Mouse (Mus musculus): ENCODE measurements around the gene Gm6309.
"Not testable (repeated sequence)": the region's sequence is repeated elsewhere in the genome, so short reads cannot be mapped to it uniquely, and the experiment has no call there.

Gene Gm6309

DNA sequence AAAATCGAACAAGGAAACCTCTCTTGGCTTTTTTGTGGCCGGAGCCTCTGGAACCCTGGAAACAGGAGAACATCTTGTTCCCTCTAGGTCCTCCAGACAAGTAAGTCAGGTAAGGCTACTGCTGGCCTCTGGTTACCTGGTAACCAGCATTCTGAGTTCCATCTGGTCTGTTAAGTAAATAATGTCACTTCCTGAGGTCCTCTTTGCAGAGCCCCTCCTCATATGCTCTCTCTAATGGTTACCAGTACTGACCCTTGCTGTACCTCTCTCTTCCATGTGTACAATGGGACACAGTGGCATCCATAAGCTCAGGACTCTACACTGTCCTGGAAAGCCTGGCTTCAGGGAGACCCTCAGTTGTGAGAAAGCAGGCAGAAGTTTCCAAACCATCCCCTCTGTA, at the start of gene Gm6309:
Gene Gm6309, minus strand, starts transcription at position 101 of the 400 bp plus-strand sequence.
- CTCF ChIA-PET = not testable (repeated sequence)

DNA sequence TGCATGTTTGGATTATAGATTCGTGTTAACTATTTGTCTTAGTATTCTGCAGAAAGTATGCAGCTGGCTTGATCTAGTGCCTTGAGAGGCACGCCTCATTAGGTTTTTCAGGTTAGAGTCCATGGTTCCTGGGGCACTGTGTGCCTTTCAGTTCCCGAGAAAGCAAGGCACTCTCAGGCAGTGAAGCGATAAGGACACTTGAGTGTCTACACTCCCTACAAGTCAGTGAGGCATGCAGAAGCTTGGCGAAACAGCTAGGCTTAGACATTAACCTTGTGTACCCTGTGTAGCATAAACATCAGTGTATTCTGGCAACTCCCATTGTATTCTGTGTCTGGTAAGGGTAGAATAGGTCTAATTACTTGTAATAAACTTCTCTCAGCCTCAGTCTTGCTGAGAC, 35.0 kb upstream of the Gm6309 start:
- CTCF ChIA-PET = no interaction called here

DNA sequence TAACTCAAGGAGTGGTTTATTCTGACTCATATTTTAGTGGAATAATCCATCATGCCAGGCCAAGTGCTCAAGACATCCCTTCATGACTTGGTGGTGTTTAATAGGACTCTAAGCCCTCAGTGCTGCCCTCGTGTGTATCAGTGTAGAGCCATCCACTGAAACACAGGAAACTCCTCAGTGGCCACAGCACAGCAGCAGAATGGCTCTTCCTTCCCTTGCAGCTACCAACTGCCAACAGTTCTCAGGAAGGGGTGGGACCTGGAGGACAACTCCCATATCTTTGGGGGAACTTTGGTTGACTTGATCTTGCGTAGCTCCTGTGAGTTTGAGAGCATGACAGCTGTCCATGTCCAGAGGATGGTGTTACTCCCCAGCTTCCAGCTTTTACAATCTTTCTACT, 33.4 kb upstream of the Gm6309 start:
- CTCF ChIA-PET = no interaction called here

- CTCF ChIA-PET = no interaction called here
These were observed 30.1 kb upstream of the Gm6309 start for GRCm38 (mm10) chr5:146200580-146200979.

- CTCF ChIA-PET = no interaction called here
These were observed 29.0 kb upstream of the Gm6309 start for GRCm38 (mm10) chr5:146199540-146199939.

GRCm38 (mm10) chr5:146199073-146199472, 28.6 kb upstream of the Gm6309 start:
- CTCF ChIA-PET = interaction anchor here (0.6 kb wide), 1 partner anchor 1788 kb away, joined by 3 read pairs; no protein-coding TSS in a partner anchor

DNA sequence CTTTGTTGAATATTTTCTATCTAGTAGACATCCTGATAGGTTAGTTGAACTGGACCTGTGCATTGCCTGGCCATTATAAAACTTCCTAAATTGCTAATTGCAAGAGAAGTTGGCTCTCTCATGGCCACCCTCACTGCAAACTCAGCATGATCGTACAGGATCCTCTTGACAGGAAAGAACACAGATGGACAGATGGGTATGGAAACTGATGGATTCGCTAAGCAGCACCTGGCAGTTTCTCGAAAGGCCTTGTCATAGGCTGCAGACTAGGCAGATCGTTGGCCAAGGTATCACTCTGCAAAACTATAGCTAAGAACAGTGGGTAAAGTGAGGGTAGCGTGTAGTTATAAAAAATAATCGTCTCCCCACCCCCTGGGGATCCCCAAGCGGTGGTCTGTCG, 22.8 kb upstream of the Gm6309 start:
- CTCF ChIA-PET = no interaction called here

DNA sequence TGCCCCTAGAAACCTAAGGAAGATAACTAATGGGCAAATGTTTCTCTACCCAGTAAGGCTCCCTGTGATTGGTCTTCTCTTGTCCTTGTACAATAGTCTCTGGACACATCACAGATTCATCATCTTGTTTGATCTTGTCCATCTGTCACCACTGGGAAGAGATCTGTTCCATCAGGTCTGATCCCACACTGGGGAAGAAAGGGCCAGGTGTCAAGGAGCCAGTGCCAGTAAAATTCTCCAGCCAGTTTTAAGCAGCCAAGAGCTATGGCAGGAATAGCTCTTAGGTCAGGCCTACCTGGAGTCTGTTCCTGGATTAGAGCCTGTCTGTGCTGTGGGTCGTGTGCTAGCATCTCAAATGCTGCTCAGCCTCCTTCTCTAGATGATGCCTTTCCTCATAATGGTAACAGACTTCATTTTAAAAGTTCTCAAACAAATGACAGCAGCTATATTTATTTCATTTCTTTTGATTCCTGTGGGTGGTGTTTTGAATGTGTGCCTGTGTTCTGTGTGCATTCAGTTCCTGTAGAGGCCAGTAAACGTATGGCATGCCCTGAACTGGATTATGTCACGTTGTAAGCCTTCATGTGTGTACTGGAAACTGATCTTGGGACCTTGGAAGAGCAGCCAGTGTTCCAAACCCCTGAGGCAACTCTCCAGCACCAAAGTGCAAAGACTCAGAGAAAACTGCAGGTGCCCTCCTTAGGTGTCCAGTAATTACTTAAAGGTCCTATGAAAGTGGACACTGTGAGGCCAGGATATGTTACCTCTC, 20.2 kb upstream of the Gm6309 start:
- CTCF ChIA-PET = no interaction called here

GRCm38 (mm10) chr5:146190093-146190492, 19.6 kb upstream of the Gm6309 start:
- CTCF ChIA-PET = no interaction called here

GRCm38 (mm10) chr5:146188712-146189111, 18.2 kb upstream of the Gm6309 start:
- CTCF ChIA-PET = no interaction called here

DNA sequence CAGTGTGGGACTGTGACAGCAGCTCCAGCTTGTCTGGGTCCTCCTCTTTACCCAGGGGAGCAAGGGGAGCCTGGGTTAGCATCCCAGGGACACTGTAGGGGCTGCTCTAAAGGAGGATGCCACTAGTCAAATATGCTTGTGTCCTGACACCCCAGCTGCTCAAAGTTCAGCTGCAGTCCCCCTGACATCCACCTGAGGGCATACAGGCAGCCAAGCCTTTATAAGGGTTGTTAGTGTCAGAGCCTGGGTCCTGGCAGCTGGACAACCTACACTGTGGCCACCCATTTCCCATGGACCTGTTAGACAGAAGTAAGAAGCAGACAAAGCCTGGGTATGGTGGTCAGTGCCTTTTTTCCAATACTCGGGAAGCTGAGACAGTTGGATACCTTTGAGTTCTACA, 17.6 kb upstream of the Gm6309 start:
- CTCF ChIA-PET = no interaction called here

DNA sequence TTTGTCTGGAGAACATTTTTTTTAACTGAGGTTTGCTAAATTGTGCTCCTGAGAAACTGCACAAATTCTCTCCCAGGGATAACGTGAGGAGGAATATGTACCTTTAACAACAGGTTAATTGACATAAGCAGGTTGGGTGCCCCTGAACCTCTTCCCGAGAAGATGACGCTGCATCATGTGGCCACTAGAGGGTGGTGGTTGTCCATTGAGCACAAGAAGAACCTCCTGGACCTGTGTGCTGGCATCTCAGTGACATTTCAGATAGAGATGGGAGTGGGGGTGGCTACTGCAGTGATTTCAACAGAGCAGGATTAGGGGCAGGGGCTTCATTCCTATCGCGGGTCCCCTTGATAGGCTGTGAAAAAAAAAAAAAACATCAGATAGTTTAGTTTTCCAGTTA, 16.9 kb upstream of the Gm6309 start:
- CTCF ChIA-PET = not testable (repeated sequence)

DNA sequence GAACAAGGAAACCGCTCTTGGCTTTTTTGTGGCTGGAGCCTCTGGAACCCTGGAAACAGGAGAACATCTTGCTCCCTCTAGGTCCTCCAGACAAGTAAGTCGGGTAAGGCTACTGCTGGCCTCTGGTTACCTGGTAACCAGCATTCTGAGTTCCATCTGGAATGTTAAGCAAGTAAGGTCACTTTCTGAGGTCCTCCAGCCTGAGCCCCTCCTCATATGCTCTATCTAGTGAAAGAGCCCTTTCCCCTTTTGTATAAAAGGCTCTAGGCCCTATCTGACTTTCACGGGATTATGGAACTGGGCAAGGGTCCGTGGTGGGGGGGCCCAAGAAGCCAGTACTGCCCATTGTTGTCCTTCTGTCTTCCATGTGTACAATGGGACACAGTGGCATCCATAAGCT, 14.7 kb upstream of the Gm6309 start, which contains the start of gene 1700001J03Rik:
Gene 1700001J03Rik, minus strand, starts transcription at position 101 of the 400 bp plus-strand sequence.
- CTCF ChIA-PET = not testable (repeated sequence)

GRCm38 (mm10) chr5:146172744-146173143, 2.2 kb upstream of the Gm6309 start:
- CTCF ChIA-PET = not testable (repeated sequence)

DNA sequence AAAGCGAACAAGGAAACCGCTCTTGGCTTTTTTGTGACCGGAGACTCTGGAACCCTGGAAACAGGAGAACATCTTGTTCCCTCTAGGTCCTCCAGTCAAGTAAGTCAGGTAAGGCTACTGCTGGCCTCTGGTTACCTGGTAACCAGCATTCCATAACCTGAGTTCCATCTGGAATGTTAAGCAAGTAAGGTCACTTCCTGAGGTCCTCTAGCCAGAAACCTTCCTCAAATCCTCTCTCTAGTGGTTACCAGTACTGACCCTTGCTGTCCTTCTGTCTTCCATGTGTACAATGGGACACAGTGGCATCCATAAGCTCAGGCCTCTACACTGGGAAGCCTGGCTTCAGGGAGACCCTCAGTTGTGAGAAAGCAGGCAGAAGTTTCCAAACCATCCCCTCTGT, 10.1 kb downstream of the Gm6309 start, which contains the start of gene Gm5565:
Gene Gm5565, minus strand, starts transcription at position 101 of the 400 bp plus-strand sequence.
- CTCF ChIA-PET = not testable (repeated sequence)

DNA sequence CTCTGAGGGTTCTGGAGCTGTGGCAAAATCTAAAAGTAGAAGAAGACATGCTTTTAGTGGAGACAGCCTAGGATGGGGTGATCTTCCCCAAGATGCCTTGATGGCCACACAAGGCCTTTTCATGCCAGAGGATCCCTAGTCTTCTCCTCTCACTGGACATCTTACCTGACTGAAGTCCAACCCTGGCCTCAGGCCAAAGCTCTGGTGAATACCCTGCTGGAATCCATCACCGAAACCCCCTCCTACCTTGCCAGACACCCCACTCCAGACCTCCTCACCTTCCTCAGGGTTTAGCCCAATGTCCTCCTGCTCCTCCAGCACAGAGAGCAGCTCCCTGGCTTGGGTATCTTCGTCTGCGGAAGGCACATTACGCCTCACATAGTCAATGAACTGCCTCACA, 12.2 kb downstream of the Gm6309 start:
- CTCF ChIA-PET = not testable (repeated sequence)

DNA sequence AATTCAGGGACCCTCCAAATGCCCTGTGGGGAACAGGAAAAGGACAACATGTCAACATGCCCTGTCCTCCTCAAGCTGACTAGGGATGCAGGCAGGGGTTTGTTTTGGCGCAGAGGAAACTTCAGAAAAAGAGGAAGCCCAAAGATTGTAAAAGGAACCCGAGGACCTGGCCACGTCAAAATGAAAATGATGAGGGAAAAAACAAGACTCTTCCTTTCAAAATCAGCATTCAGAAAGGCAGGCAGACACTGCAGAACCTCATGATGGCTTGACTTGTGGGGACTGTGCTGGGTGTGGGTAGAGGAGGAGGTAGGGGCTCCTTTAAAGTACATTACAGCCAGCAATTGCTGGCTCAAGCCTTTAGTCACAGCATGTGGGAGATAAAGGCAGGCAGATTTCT, 20.1 kb downstream of the Gm6309 start:
- CTCF ChIA-PET = no interaction called here

- CTCF ChIA-PET = no interaction called here
These were observed 22.6 kb downstream of the Gm6309 start for GRCm38 (mm10) chr5:146147903-146148302.
